Mouse (Mus musculus) CD4-positive helper T cell, adult 2 months (primary cell): Measurements from ENCODE around the gene Dnajb13.

ENCODE experiments used
- DNase-seq: peaks from one replicate; pipeline ENCODE4 v3.0.0-alpha.2; 2012; ENCODE audit warnings: low read depth, missing footprints, low spot score

Dnajb13 gene

GRCm38 (mm10) chr7:100459862-100460261, 54.9 kb downstream of the Dnajb13 start:
- no peak for DNase-seq

GRCm38 (mm10) chr7:100458153-100458552, 56.6 kb downstream of the Dnajb13 start:
- DNase-seq: no peak
